Mouse (Mus musculus): Measurements from ENCODE around the gene Hnrnpa2b1. TPM values are rescaled to one million over a fixed set of nuclear protein-coding genes. Genes with fewer than 3 reads are reported as not detected.

Hnrnpa2b1 gene
- total and polyA plus RNA-seq, 2 experiments from 2014 or later, result 199 to 746 TPM

- no peak overlapping the region for H3K4me3 ChIP-seq (ENCODE audit: low read depth, low read length)
- no peaks in the 10 kb centered on the region for H3K4me1 ChIP-seq (ENCODE audit: insufficient read depth, low read length)
- WGBS, result 49% methylated on average over 1 of the region's 1 CpGs
- H3K36me3 ChIP-seq (ENCODE audit: insufficient read depth, low read length), result no peaks in the 10 kb centered on the region
- no peaks in the 10 kb centered on the region for H3K27me3 ChIP-seq (ENCODE audit: insufficient read depth, low read length)
- no peaks in the 10 kb centered on the region for H3K9me3 ChIP-seq (ENCODE audit: low read length)
- H3K4me2 ChIP-seq (ENCODE audit: low read depth, low read length, poor library complexity, severe bottlenecking), result no peak overlapping the region
- H3K9ac ChIP-seq (replicated peaks; ENCODE audit: low read length, poor library complexity, severe bottlenecking), result no peak overlapping the region
- no peak for TF ChIP-seq CTCF (IDR thresholded peaks at IDR 0.05)
- ATAC-seq (ENCODE audit: low FRiP score) (no peak), DNase-seq (ENCODE audit: low spot score) (no peak)
- H3K27ac ChIP-seq (ENCODE audit: low read depth, low read length), result no peak overlapping the region
Observed at GRCm38 (mm10) chr6:51416433-51416832, 53.3 kb downstream of the Hnrnpa2b1 start.

Other genes starting within 250 kb of the Hnrnpa2b1 start
- gene Nfe2l3, start 37.2 kb downstream of the Hnrnpa2b1 start, total RNA-seq (2014; rRNA removed), result 12.6 and 12.7 TPM in 2 replicates
- gene Nfe2l3, start 37.2 kb downstream of the Hnrnpa2b1 start, polyA plus RNA-seq (2015; fragmentation: Nextera tagmentation; extraction: Ambion mirVana), result 7.3 and 8.3 TPM in 2 replicates
- 129 and 138 TPM in 2 replicates for gene Cbx3, start 466 bp upstream of the Hnrnpa2b1 start, total RNA-seq (2014; rRNA removed)
- 485 and 535 TPM in 2 replicates for gene Cbx3, start 466 bp upstream of the Hnrnpa2b1 start, polyA plus RNA-seq (2015; fragmentation: Nextera tagmentation; extraction: Ambion mirVana)
- 47.7 and 55.4 TPM in 2 replicates for gene Snx10, start 54.0 kb upstream of the Hnrnpa2b1 start, total RNA-seq (2014; rRNA removed)
- 67.4 and 70.4 TPM in 2 replicates for gene Snx10, start 54.0 kb upstream of the Hnrnpa2b1 start, polyA plus RNA-seq (2015; fragmentation: Nextera tagmentation; extraction: Ambion mirVana)

Measured in midbrain, postnatal 0 days (tissue).